Mouse (Mus musculus) liver, postnatal 0 days (tissue): ENCODE data around the gene Amph.
"Not testable (repeated sequence)": the region's sequence is repeated elsewhere in the genome, so short reads cannot be mapped to it uniquely, and the experiment has no call there.

Experiments used
- CTCF ChIP-seq: sonication (generic); IDR thresholded peaks from 2 replicates; pipeline ENCODE4 v1.5.1; 2016; ENCODE audit warnings: antibody characterized with exemption, low read depth
- EP300 ChIP-seq: IDR thresholded peaks from 2 replicates; pipeline ENCODE4 v1.6.1; 2016; ENCODE audit warnings: antibody characterized with exemption, low read depth, mild to moderate bottlenecking

DNA sequence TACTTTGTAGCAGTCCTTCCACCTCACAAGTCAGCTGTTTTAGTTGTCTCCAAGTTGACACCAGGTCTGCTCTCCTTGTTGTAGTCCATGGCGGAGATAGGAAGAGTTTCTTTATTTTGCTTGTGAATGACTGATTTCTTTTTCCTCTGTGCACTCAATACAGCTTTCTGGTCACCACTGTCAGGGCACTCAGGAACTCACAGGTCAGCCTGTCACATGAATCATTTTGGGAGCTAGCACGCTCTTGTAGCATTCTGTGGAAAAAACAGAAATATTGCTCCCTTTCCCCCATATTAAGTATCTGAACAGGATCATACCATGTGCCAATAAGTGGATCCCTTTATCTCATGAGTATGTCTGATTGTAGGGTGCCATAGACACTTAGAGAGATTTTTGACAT is 14.8 kb upstream of the Amph start:
- TF ChIP-seq CTCF, EP300: not testable (repeated sequence)
